Mouse (Mus musculus): ENCODE data around the gene Hhipl1.

Gene Hhipl1

DNA sequence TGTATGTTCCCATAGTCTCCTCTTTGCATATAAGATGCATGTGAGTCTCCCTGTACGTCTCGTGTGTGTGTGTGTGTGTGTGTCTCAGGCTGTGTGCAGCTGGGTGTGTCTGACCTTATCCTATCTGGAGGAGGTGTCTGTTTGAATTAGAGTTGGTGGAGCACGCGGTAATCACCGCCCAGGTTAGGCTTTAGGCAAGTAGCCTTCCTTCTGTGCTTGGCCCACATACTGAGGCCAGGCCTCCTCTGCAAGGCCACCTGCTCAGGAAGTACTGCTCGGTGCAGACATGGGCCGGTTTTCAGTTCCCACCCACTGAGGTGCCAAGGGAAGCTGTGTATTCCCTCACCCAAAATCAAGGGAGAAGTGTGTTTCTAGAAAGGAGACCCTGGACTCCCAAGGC is 59.8 kb downstream of the Hhipl1 start:
- DNase-seq = no peak

DNA sequence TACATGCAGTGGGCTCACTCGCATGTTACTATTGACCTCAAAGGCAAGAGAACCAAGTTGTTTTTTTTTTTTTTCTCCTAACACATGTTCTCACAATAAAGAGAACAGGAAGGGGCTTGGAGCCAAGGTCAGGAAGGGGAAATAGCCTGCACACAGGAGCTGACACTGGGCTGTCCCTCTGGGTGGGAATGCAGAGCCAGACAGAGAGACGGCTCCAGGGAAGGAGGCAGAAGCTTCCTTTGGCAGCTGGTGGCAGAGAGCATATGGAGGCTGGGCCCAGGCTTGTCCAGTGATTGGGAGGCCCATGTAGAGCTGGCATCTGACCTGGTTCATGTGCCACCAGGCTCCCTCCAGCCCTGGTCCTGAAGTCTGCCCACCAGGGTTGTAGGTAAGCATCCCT is 61.8 kb downstream of the Hhipl1 start:
- DNase-seq = peak in 1 of 2 experiments; percentile 49

DNA sequence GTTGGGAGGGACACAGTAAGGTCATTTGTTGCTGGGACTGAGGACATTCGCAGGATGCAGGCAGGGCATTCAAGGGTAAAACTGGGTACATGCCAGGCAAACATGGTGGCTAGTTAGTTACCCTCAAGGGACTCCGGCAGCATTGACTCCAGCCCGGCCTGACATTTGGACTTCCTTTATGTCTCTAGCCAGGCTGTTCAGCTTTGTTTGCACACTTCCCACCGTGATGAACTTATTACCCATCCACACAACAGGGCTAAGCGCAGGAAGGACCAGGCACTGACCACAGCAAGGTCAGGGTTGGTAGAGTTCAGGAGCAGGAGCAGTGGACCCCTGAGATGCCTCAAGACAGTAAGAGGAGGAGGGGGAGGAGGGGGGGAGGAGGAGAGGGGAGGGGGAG is 62.9 kb downstream of the Hhipl1 start:
- no peak for DNase-seq

DNA sequence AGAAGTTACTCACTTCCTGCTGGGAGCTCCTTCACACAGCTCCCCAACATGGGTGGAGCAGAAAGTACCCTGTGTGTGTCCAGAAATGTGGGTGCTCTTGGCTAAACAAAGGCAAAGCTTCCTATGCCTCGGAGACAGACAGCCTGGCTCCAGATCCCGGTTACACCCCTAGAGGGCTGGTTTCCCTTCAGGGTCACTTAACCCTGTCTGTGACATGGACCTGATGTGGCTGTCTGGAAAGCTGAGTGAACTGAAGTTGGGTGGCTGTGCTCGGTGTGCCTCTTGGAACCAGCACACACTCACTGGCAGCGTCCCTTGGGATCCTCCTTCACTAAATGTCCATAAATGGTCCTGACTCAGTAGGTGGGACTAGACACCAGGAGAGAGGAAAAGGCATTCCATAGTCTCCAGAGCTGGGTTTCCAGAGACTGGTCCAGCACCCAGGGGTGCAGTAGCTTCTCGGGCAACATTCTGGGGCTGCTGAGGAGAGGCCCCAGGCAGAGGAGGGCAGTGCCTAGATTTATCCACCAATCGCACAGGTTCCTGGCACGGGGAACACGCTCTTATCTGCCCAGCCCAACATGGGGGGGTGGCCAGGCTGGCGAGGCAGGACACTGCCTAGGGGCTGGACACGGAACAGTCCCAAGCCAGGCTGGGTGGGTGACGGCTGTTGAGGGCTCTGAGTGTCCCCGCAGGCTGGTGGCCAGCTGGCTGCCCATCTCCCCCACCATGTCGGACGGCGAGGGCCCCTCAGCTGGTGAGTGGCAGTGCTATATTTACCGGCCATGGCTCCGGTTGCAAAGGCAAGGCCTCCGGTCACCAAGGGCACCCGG is 64.7 kb downstream of the Hhipl1 start, which contains the start of gene Eml1:
TSS of gene Eml1 (plus strand) at position 362 of the 833 bp plus-strand sequence.
- DNase-seq = peak; percentile 43 to 64

DNA sequence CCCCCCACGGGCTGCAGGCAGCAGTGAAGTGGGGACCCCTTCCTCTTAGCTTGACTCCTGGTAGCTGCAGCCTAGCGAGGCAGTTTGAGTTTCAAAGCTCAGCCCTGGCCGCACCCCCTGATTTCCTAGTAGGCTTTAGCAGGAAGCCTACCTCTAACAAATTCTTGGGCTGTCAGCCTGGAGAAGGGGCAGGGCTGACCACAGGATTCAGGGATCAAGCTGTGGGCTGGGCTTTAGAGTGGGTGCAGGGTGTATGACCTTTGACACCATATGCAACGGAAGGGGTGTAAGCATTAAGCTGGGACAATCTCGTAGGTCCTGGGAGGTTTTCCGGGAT is 65.3 kb downstream of the Hhipl1 start:
- DNase-seq = peak; percentile 38 to 57

DNA sequence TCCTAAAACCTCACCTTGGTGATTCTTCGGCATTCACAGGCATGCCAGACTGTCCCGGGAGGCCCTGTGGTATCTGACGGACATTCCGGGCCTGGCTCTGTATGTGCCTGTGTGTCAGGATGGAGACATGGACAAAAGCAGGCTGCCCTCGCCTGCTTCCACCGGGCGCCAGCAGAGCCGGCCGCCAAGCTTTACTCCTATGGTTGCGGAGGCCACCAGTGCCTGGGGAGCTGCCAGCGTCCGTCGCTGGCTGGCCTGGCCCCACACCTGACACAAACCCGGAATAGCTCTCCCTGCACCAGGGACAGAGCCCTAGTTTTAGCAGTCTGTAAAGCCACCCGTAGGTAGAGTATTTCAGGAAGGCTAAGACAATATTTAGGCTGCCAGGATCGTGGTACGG is 66.2 kb downstream of the Hhipl1 start:
- no peak for DNase-seq

DNA sequence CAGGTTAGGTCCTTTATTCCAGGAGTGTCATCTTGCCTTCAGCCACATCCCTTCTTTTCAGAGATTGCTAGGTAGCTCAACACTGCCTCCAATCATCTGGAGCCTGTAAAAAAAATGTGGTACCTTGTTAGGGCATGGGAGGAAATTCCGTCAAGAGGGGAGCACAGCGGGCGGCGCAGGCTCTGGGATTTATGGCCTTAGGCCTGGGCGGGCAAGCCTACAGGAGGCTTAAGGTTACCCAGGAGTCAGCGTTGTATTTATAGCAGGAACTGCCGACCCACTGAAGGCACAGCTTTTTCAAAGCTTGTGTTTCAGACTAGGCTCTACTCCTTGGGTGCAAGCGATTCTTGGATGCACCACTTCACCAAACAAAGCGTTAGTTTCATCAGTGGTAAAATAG is 67.5 kb downstream of the Hhipl1 start:
- DNase-seq = peak in 1 of 2 experiments; percentile 51

DNA sequence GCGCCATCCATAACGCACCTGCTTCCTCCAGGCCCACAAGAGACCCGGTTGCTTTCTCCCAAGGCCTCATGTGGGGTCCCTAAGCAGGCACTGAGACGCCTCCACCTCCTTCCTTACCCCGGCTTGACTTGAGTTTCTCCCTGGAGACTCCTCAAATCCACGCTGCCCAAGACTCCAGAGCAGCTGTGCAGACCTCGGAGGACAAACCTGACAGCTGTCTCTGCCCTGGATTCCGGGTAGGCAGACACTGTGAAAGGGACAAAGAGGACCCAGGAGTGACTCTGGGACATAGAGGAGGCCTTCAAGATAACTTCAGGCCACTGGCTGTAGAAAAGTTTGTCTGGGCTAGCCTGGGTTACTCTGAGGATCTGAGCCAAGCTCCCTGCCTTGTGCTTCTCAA is 68.6 kb downstream of the Hhipl1 start:
- no peak for DNase-seq

DNA sequence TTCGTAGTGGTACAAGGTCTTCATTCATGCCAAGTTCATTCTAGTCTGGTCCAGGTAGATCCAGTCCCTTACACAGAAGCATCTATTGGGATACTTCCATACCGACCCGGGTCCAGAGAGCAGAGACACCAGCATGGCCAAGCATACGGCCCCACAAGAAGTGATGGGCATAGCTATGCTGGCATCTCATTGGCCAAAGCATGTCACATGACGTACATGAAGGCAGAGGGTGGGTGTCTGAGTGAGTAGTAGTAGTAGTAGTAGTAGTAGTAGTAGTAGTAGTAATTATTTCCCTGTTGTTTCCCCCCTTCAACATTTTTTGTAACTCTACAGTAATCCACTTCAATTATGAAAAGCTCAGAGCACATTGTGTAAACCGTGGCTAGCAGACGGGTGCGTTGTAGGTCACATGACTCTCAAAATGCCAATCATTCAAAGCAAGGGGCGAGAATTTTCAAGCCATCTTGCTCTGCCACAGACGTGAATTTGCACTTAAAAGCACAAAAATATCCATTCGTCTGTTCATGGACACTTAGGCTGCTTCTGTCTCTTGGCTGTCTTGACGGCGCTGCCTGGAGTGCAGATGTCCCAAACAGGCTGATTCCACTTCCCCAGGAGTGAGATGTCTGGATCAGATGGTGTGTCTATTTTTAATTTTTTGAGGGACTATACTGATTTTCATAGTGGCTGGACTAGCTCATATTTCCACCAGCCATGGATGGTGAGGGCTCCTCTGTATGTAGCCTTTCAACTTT is 72.5 kb downstream of the Hhipl1 start:
- no peak for DNase-seq

Data from kidney, postnatal 4 days (tissue).